Mouse (Mus musculus): ENCODE measurements around the gene Macc1.
A peak's percentile ranks its signal among the peaks of the same experiment; 100 is the strongest.

Gene Macc1

DNA sequence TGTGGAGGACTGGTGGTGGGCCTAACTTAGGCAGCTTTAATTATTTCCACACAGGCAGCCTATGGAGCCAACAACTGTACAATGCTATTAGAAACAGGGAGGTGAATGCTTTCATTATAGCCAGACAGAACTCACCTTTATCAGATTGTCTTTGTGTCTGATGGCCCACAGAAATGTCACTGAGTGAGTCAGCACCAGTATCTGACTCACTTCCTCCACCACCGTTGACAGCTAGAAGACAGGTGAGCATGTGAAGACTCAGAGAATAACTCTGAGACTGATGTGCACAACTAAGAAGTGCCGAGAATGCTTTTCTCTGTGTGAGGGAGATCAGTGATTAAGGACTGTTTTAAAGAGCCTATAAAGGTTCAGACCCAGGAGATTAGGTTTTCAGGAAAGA lies 73.9 kb downstream of the Macc1 start:
- no peak for DNase-seq (ENCODE audit: low spot score)

- DNase-seq (ENCODE audit: low spot score), result peak; percentile 7
Measured at GRCm38 (mm10) chr12:119390192-119390684, 76.2 kb downstream of the Macc1 start.

- no peak for DNase-seq (ENCODE audit: low spot score)
Measured at GRCm38 (mm10) chr12:119398046-119398659, 84.1 kb downstream of the Macc1 start.

GRCm38 (mm10) chr12:119402273-119402672 lies 88.2 kb downstream of the Macc1 start:
- DNase-seq (ENCODE audit: low spot score), result no peak

DNA sequence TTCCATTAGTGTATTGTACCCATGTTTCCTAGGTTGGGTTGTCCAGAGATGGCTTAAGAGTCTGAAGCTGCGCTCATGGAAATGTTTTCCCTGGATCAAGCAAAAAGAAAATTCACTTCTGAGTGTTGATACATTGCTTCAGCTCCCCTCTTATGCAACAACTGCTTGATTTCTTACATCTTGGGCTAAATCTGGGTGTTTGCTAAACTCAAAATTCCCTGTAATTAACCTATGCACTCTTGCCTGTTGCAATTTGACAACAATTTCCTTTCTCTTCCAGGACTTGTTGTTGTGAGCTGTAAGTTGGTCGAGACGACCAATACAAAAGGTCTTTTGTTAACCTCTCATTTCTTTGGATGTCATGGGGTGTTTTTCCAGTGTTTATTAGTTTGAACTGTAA lies 88.7 kb downstream of the Macc1 start:
- DNase-seq (ENCODE audit: low spot score), result no peak

DNA sequence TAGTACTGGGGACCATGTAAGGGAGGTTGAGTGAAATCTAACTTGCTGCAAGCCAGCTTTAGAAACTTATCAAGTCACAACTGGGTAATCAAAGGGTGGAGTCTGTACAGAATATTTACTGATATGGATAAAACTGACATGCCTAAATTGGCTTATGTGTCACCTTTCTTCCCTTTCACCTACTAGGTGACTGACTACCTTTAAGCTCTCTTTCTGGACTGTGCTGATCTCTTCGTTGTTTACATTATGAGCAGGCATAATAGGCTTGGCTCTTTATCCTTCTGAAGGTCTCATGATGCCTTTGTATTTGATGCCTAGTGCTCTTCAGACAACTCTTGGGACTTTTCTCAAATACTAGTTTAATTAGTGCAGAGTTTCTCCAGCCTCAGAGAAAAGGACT lies 90.7 kb downstream of the Macc1 start:
- DNase-seq (ENCODE audit: low spot score), result no peak

- no peak for DNase-seq (ENCODE audit: low spot score)
Measured at GRCm38 (mm10) chr12:119410522-119410921, 96.5 kb downstream of the Macc1 start.

- no peak for DNase-seq (ENCODE audit: low spot score)
Measured at GRCm38 (mm10) chr12:119410956-119411355, 96.9 kb downstream of the Macc1 start.

DNA sequence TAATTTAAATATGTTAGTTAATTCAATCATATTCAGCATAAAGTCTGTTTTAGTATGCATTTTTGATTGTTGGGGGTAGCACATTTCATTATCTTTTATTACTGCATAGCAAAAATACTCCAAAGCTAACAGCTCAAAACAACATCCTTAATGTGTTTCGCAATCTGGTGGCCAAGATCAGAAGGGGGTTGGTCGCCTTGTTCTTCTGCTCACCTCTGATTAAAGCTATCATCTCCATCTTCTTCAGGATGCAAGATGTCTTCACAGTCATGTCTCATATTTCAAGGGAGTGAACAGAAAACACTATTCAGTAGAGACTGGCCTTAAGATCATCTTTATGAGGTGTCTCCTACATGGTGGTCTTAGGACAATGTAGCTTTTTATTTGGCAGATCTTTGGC lies 97.9 kb downstream of the Macc1 start:
- DNase-seq (ENCODE audit: low spot score), result no peak

DNA sequence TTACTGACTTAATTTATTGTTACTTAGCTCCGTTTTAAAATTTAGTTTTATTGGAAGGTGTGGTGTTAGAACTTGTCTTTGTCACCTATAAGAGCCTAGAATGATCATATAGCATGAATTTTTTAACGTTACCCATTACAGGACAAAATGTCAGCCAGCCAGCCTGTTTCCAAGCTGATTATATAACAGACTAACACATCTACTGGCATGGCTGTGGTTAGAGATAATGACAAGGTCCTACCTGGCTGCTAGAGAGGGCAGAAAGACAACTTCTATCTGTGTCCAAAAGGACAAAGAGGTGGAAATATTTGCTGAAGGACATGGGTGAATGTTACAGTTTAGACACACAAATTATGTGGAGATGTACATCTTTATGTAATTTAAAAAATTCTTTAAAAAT lies 101.8 kb downstream of the Macc1 start:
- no peak for DNase-seq (ENCODE audit: low spot score)

- no peak for DNase-seq (ENCODE audit: low spot score)
Measured at GRCm38 (mm10) chr12:119425749-119426148, 111.7 kb downstream of the Macc1 start.

- no peak for DNase-seq (ENCODE audit: low spot score)
Measured at GRCm38 (mm10) chr12:119426182-119426886, 112.3 kb downstream of the Macc1 start.

- DNase-seq (ENCODE audit: low spot score), result peak; percentile 11
Measured at GRCm38 (mm10) chr12:119426887-119427204, 112.8 kb downstream of the Macc1 start.

- DNase-seq (ENCODE audit: low spot score), result no peak
Measured at GRCm38 (mm10) chr12:119440720-119441119, 126.7 kb downstream of the Macc1 start.

GRCm38 (mm10) chr12:119450116-119450515 lies 136.0 kb downstream of the Macc1 start:
- no peak for DNase-seq (ENCODE audit: low spot score)

DNA sequence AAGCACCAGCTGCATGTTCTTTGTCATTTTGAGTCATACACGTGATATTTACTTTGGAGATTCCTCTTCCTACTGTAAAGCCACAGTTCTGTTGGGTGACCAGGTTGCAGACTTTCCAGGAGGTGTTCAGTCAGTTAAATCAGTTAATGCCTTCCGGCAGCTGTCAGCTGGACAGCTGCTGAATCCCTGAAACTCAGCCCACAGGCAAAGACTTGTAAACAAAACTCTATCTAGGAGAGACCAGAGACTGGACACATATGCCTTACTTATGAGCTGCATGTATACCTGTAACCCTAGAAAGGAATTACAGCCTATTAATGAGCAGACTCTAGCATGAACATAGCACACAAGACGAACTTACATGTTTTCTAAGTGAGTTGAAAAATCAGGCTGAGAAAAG lies 137.2 kb downstream of the Macc1 start:
- DNase-seq (ENCODE audit: low spot score), result no peak

DNA sequence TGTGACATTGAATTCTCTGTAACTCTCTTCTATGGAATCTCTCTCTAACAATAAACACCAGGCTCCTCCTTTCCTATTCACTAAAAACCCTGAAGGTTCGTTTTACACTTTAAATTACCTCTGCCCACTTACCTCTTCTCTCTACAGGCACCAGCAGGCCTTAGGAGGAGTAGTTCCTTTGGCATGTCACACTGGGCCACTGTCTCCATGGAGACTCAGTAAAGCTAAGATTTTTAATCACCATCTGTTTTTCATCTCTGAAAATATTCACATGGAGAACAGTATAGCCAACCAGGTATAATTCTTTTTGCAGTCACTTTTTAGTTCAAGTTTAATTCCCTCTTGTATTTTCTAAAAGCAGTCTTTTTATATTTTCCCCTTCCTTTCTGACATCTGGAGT lies 140.0 kb downstream of the Macc1 start:
- no peak for DNase-seq (ENCODE audit: low spot score)

DNA sequence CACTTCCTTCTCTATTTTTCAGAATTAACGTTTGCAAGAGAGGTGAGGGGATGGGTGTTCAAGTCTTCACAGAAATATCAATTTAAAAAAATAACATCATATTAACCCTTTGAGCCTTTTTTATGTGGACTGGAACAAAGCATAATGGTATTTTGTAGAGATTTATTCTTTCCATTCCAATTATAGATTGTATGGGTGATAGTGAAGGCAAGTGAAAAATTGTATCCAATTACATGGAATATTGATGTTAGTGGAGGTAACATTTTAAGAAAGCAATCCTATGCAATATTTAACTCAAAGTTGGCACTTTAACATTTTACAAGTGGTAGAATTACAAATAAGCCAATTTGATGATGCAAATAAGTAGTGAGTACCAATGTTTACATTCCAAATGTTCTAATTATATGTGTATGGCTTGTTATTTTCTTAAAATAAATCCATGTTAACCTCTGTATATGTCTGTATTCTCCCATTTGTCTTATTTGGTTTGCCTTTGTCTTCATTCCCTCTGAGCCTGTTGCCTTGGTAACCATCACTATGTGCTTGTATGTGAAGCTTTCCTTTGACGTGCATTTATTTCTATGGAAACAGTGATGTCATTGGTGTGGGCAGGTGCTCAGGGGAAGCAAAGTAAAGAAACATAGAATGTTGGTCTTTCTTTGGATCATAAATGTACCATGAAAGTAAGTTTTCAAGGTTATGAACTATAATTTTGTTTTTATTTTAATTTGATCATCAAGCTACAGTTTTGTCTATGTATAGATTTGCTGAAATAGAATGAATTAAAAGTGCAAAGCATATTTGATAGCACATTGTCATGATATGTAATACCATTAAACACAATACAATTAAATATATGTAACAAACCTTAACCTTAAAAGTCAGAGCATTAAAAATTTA lies 150.2 kb downstream of the Macc1 start:
- no peak for DNase-seq (ENCODE audit: low spot score)

GRCm38 (mm10) chr12:119464940-119465245 lies 150.8 kb downstream of the Macc1 start:
- DNase-seq (ENCODE audit: low spot score), result no peak

DNA sequence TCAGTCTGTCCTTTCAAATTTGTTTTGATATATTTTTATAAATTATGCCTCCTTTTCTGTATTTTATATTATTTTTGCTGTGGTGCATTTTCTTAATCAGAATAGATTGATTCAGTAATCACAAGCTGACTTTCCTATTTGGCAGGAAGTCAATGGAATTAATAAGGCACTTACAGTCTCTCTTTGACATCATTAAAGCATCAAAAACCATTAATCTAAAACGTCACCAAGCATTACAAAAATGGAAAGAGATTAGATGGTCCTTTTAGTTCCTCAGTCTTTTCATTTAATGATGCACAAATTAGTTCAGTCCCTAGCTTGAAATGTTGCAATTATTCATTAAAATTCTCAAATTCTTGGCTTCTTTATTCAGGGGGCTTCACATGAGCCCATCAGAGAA lies 153.6 kb downstream of the Macc1 start:
- DNase-seq (ENCODE audit: low spot score), result no peak

DNA sequence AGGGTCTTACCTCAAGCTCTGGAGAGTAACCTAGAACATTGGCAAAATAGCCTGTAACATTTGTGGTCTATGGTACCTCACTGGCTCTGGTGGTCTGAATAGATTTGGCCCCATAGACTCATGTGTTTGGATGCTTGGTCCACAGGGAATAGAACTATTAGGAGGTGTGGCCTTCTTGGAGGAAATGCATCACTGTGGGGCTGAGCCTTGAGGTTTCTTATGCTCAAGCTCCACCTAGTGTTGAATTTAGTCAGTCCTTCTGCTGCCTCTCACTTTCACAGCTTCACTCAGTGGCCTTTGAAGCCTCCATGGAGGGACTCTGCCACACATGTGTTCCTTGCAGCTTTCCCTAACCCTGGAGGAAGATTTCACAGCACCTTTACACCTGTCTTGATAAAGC lies 156.2 kb downstream of the Macc1 start:
- no peak for DNase-seq (ENCODE audit: low spot score)

DNA sequence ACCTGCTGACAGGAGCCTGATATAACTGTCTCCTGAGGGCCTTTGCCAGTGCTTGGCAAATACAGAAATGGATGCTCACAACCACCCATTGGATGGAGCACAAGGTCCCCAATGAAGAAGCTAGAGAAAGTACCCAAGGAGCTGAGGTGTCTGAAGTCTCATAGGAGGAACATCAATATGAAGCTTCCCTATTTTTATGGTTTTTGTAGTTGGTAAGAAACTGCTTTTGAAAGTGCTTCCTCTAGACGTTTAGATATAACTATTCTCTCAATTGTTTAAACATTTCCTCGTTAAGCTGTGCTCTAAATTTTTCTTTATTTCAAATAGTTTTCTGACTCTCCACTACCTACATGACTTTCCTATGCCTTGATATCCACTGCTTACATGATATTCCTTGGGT lies 169.2 kb downstream of the Macc1 start:
- DNase-seq (ENCODE audit: low spot score), result no peak

Measured in testis, postnatal 14 days (tissue).